Mouse (Mus musculus): ENCODE results near the gene Foxd1. TPM values are rescaled to one million over a fixed set of nuclear protein-coding genes. Genes with fewer than 3 reads are reported as not detected.

The Foxd1 gene
- polyA plus RNA-seq, 1 experiment: not detected

GRCm38 (mm10) chr13:98336205-98336604 is 17.8 kb upstream of the Foxd1 start:
- no peak overlapping the region for H3K4me3 ChIP-seq (ENCODE audit: insufficient read depth, low read depth, low read length)
- no peaks in the 10 kb centered on the region for H3K4me1 ChIP-seq (ENCODE audit: control insufficient read depth, insufficient read depth, insufficient read length, low read length)
- no peak overlapping the region for H3K27ac ChIP-seq (replicated peaks; ENCODE audit: low read depth, low read length)

DNA sequence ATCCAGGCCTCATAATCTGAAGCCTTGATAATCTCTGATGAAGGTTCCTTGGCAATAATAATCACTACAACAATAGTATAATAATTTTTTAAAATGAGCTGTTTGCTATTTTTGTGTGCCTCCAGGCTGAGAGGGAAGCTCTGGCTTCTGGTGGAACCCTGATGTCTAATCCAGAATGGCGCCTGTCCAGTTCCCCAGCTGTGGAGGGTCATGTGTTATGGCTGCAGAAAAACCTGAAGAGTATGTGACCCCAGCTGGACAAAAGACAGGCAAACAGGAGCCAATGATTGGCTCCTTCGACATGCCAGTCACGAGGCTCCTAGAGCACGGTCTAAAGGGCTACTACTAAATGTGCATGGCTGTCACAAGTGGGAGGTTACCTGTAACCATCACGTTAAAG is 13.5 kb upstream of the Foxd1 start:
- H3K4me3 ChIP-seq (ENCODE audit: insufficient read depth, low read depth, low read length): no peak overlapping the region
- H3K4me1 ChIP-seq (ENCODE audit: control insufficient read depth, insufficient read depth, insufficient read length, low read length): no peaks in the 10 kb centered on the region
- no peak overlapping the region for H3K27ac ChIP-seq (replicated peaks; ENCODE audit: low read depth, low read length)

GRCm38 (mm10) chr13:98349491-98349890 is 4.6 kb upstream of the Foxd1 start:
- Histone ChIP-seq H3K27ac (replicated peaks; ENCODE audit: low read depth, low read length) (no peak overlapping the region), H3K4me3 (ENCODE audit: insufficient read depth, low read depth, low read length) (no peak overlapping the region), H3K4me1 (ENCODE audit: control insufficient read depth, insufficient read depth, insufficient read length, low read length) (peaks cover 4% of the 10 kb centered on the region; the same call in 1 of the 2 replicates)

DNA sequence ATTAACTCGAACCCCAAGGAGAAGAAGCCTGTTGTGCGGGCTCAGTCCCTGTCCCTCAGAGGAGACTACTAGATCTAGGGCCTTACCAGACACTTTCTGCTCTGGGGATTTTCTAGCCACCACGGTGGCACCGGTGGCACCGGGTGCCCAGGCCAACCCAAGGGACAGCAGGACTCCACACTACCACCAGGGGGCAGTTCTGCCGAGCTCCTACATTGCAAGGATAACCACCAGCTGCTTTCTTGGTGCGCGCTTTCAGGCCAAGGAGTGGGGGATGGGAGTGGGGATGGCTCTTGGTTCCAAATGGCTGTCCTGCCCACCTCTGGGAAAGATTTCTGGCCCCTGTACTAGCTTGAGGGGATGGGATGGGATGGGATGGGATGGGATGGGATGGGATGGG is 2.5 kb upstream of the Foxd1 start:
- Histone ChIP-seq H3K4me1 (ENCODE audit: control insufficient read depth, insufficient read depth, insufficient read length, low read length) (peaks cover 7% of the 10 kb centered on the region; the same call in 1 of the 2 replicates), H3K27ac (replicated peaks; ENCODE audit: low read depth, low read length) (no peak overlapping the region), H3K4me3 (ENCODE audit: insufficient read depth, low read depth, low read length) (no peak overlapping the region)

GRCm38 (mm10) chr13:98352381-98352975 is 1.6 kb upstream of the Foxd1 start:
- no peak overlapping the region for H3K27ac ChIP-seq (replicated peaks; ENCODE audit: low read depth, low read length)

DNA sequence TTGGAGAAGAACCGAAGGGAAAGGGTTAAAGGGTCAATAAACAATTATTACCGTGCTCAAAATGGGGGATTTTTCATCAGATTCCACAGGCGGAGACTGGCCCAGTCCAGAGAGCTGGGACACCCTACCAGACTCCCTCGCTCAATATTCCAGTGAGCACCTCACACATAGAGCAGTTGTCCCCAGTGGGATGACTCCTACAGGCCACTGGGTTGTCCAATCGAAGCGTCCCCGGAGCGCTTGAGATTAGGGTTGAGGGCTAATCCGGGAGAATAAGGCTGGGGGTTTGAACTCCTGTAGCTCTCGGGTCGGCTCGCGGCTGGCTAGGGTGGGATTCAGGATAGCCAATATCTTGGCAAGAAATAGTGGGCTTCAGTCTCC is 343 bp upstream of the Foxd1 start:
- Histone ChIP-seq H3K4me1 (ENCODE audit: control insufficient read depth, insufficient read depth, insufficient read length, low read length) (peaks cover 7% of the 10 kb centered on the region; the same call in 1 of the 2 replicates), H3K27ac (replicated peaks; ENCODE audit: low read depth, low read length) (no peak overlapping the region), H3K4me3 (ENCODE audit: insufficient read depth, low read depth, low read length) (peak overlapping the region; percentile 58)

More at GRCm38 (mm10) chr13:98352381-98352975, 1.6 kb upstream of the Foxd1 start:
- Histone ChIP-seq H3K4me1 (ENCODE audit: control insufficient read depth, insufficient read depth, insufficient read length, low read length) (peaks cover 7% of the 10 kb centered on the region; the same call in 1 of the 2 replicates), H3K4me3 (ENCODE audit: insufficient read depth, low read depth, low read length) (no peak overlapping the region)

- Histone ChIP-seq H3K4me3 (ENCODE audit: insufficient read depth, low read depth, low read length) (peak overlapping the region; percentile 58), H3K4me1 (ENCODE audit: control insufficient read depth, insufficient read depth, insufficient read length, low read length) (peaks cover 7% of the 10 kb centered on the region; the same call in 1 of the 2 replicates), H3K27ac (replicated peaks; ENCODE audit: low read depth, low read length) (no peak overlapping the region)
These were observed 973 bp downstream of the Foxd1 start for GRCm38 (mm10) chr13:98354871-98355558.

DNA sequence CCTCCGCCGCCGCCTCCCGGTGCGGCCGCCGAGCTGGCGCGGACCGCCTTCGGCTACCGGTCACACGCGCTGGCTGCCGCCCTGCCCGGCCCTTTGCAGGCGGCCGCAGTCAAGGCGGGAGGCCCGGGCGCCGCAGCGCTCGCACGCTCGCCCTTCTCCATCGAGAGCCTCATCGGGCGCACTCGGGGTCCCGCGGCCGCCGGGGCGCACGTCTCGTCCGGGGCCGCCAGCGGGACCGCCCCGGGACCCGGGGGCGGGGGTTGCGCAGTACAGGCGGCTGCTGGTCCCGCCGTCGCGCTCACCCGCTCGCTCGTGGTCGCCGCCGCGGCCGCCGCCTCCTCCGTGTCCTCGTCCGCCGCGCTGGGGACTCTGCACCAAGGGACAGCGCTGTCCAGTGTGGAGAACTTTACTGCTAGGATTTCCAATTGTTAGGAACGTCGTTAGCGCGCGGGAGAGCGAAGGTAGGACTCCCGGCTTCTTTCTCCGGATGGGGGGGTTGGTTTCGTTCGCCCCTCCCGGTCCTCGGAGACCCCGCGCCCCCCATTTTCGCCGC is 1.6 kb downstream of the Foxd1 start:
- Histone ChIP-seq H3K27ac (replicated peaks; ENCODE audit: low read depth, low read length) (no peak overlapping the region), H3K4me3 (ENCODE audit: insufficient read depth, low read depth, low read length) (peak overlapping the region; percentile 58)

GRCm38 (mm10) chr13:98356176-98356972 is 2.3 kb downstream of the Foxd1 start:
- Histone ChIP-seq H3K4me1 (ENCODE audit: control insufficient read depth, insufficient read depth, insufficient read length, low read length) (peaks cover 7% of the 10 kb centered on the region; the same call in 1 of the 2 replicates), H3K27ac (replicated peaks; ENCODE audit: low read depth, low read length) (no peak overlapping the region), H3K4me3 (ENCODE audit: insufficient read depth, low read depth, low read length) (peak overlapping the region; percentile 58; the same call in 1 of the 2 replicates)

More for the DNA sequence above, 1.6 kb downstream of the Foxd1 start:
- peaks cover 7% of the 10 kb centered on the region; the same call in 1 of the 2 replicates for H3K4me1 ChIP-seq (ENCODE audit: control insufficient read depth, insufficient read depth, insufficient read length, low read length)

DNA sequence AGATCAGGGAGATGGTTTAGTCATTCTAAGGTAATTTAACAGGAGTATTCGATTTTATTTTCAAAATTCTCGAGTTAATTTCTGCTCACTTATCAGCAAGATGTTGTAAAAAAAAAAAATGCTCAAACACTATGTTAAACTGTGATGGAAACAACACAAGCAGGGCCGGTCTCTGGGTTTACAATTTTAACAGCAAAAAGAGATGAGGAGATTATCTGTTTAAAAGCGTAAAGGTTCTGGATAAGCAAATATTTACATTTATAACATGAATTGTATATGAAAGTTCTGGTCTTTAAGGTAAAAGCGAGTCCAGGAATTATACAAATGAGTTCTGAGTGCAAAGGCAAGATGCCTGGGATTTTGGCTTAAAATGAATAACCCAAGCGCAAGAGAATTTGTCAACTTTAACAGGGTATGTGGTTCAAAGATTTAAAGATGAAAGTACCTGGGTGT is 3.0 kb downstream of the Foxd1 start:
- Histone ChIP-seq H3K4me1 (ENCODE audit: control insufficient read depth, insufficient read depth, insufficient read length, low read length) (peaks cover 7% of the 10 kb centered on the region; the same call in 1 of the 2 replicates), H3K4me3 (ENCODE audit: insufficient read depth, low read depth, low read length) (no peak overlapping the region), H3K27ac (replicated peaks; ENCODE audit: low read depth, low read length) (no peak overlapping the region)

GRCm38 (mm10) chr13:98357433-98358423 is 3.7 kb downstream of the Foxd1 start:
- Histone ChIP-seq H3K4me1 (ENCODE audit: control insufficient read depth, insufficient read depth, insufficient read length, low read length) (peaks cover 7% of the 10 kb centered on the region; the same call in 1 of the 2 replicates), H3K27ac (replicated peaks; ENCODE audit: low read depth, low read length) (no peak overlapping the region), H3K4me3 (ENCODE audit: insufficient read depth, low read depth, low read length) (no peak overlapping the region)

DNA sequence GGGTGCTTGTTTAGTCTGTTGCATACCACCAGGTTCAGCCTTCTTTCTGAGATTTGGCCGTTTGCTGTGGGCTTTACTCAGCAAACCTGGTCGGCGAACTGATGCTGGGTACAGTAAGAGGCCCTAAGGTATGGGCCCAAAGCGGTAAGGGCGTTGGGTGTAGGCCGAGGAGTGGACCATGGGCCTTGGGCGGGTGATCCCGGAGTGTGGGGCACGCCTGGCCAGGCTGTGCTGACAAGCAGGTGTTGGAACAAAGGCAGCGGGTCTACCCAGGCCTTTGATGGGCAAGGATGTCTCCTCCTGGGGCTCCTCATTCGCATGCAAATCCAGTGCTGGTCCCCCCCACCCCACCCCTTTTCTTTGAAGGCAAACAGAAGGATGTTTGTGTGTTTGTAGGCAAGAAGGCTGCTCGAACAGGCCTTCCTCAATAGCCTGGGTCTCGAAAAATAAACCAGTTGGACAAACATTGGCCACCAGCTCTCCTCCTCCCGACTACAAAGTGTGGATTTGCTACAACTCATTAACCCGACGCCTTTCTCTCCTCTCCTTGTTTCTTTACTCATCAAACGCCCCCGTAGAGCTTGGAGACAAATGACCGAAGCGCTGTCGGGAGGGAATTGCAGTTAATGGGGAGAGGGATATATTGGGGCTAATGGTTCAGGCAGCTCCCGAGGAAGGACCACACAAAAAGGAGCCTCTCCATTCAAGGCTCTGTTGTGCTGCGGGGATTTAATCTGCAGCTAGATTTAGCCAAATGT is 4.6 kb downstream of the Foxd1 start:
- no peak overlapping the region for H3K4me3 ChIP-seq (ENCODE audit: insufficient read depth, low read depth, low read length)
- H3K27ac ChIP-seq (replicated peaks; ENCODE audit: low read depth, low read length): no peak overlapping the region
- H3K4me1 ChIP-seq (ENCODE audit: control insufficient read depth, insufficient read depth, insufficient read length, low read length): peaks cover 7% of the 10 kb centered on the region; the same call in 1 of the 2 replicates

DNA sequence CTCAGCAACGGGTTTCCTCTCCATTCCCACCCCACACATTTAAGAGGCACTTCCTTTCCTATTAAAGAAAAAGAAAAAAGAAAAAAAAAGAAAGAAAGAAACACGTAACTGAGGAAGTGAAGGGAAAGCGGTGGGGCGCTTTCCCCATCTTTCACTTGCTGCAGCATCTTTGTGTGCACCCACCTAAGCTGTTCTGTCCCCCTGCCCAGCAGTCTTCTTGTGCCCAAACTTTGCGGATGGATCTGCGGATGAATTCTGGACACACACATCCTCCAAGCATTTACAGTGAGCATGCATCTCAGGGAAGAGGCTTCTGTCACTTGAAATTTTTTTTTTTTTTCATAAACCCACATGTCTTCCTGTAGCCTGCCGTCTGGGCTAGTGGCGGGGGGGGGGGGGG is 5.3 kb downstream of the Foxd1 start:
- H3K27ac ChIP-seq (replicated peaks; ENCODE audit: low read depth, low read length): no peak overlapping the region
- peaks cover 5% of the 10 kb centered on the region; the same call in 1 of the 2 replicates for H3K4me1 ChIP-seq (ENCODE audit: control insufficient read depth, insufficient read depth, insufficient read length, low read length)
- H3K4me3 ChIP-seq (ENCODE audit: insufficient read depth, low read depth, low read length): no peak overlapping the region
